Mouse (Mus musculus): ENCODE data around the gene Crcp. TPM values are rescaled to one million over a fixed set of nuclear protein-coding genes. Genes with fewer than 3 reads are reported as not detected.

Crcp gene
- total and polyA plus RNA-seq, 2 experiments = 11.8 to 33.6 TPM

- WGBS = 31% methylated on average over 12 of the region's 12 CpGs
- TF ChIP-seq CTCF (IDR thresholded peaks at IDR 0.05; ENCODE audit: low read depth, low read length) = no peak
- no peak for TF ChIP-seq POLR2A (IDR thresholded peaks at IDR 0.05; ENCODE audit: extremely low read depth, insufficient read depth, low read length)
- H3K27me3 ChIP-seq (ENCODE audit: control insufficient read depth, insufficient read depth, low read length) = no peaks in the 10 kb centered on the region
- H3K9ac ChIP-seq (ENCODE audit: low read depth, low read length) = peak overlapping the region; percentile 6; the same call in 1 of the 2 replicates
- H3K36me3 ChIP-seq (ENCODE audit: control insufficient read depth, insufficient read depth, low read length) = peaks cover 3% of the 10 kb centered on the region; the same call in 1 of the 2 replicates
- H3K4me3 ChIP-seq (ENCODE audit: insufficient read depth, low read depth, low read length) = no peak overlapping the region
- peak overlapping the region; percentile 80 for H3K27ac ChIP-seq (replicated peaks; ENCODE audit: insufficient read depth, low read depth, low read length)
- 0 out of 2 replicates have a peak, but pooled peaks cover 3% of the 10 kb centered on the region for H3K79me2 ChIP-seq (ENCODE audit: control insufficient read depth, insufficient read depth, low read length)
- DNase-seq (ENCODE audit: extremely low read depth, low read depth, low spot score) = no peak
- H3K4me1 ChIP-seq (ENCODE audit: control insufficient read depth, insufficient read depth, low read length) = peaks cover 21% of the 10 kb centered on the region
Observed at GRCm38 (mm10) chr5:130059413-130060328, 30.6 kb downstream of the Crcp start.

- DNase-seq (ENCODE audit: extremely low read depth, low read depth, low spot score) = peak; percentile 94
- TF ChIP-seq CTCF (IDR thresholded peaks at IDR 0.05; ENCODE audit: low read depth, low read length) = no peak
- no peak for TF ChIP-seq POLR2A (IDR thresholded peaks at IDR 0.05; ENCODE audit: extremely low read depth, insufficient read depth, low read length)
- 16% methylated on average over 4 of the region's 4 CpGs for WGBS
- Histone ChIP-seq H3K27ac (replicated peaks; ENCODE audit: insufficient read depth, low read depth, low read length) (peak overlapping the region; percentile 80), H3K9ac (ENCODE audit: low read depth, low read length) (no peak overlapping the region), H3K79me2 (ENCODE audit: control insufficient read depth, insufficient read depth, low read length) (0 out of 2 replicates have a peak, but pooled peaks cover 3% of the 10 kb centered on the region), H3K36me3 (ENCODE audit: control insufficient read depth, insufficient read depth, low read length) (peaks cover 3% of the 10 kb centered on the region; the same call in 1 of the 2 replicates), H3K27me3 (ENCODE audit: control insufficient read depth, insufficient read depth, low read length) (no peaks in the 10 kb centered on the region), H3K4me3 (ENCODE audit: insufficient read depth, low read depth, low read length) (no peak overlapping the region), H3K4me1 (ENCODE audit: control insufficient read depth, insufficient read depth, low read length) (peaks cover 19% of the 10 kb centered on the region)
Observed at GRCm38 (mm10) chr5:130060329-130060665, 31.2 kb downstream of the Crcp start.

GRCm38 (mm10) chr5:130062096-130062495 is 33.0 kb downstream of the Crcp start:
- DNase-seq (ENCODE audit: extremely low read depth, low read depth, low spot score) = no peak
- Histone ChIP-seq H3K4me1 (ENCODE audit: control insufficient read depth, insufficient read depth, low read length) (peaks cover 15% of the 10 kb centered on the region), H3K4me3 (ENCODE audit: insufficient read depth, low read depth, low read length) (no peak overlapping the region), H3K79me2 (ENCODE audit: control insufficient read depth, insufficient read depth, low read length) (0 out of 2 replicates have a peak, but pooled peaks cover 3% of the 10 kb centered on the region), H3K36me3 (ENCODE audit: control insufficient read depth, insufficient read depth, low read length) (peaks cover 3% of the 10 kb centered on the region; the same call in 1 of the 2 replicates), H3K9ac (ENCODE audit: low read depth, low read length) (no peak overlapping the region), H3K27me3 (ENCODE audit: control insufficient read depth, insufficient read depth, low read length) (no peaks in the 10 kb centered on the region), H3K27ac (replicated peaks; ENCODE audit: insufficient read depth, low read depth, low read length) (no peak overlapping the region)
- 63% methylated on average over 2 of the region's 2 CpGs for WGBS
- TF ChIP-seq CTCF (IDR thresholded peaks at IDR 0.05; ENCODE audit: low read depth, low read length) (no peak), POLR2A (IDR thresholded peaks at IDR 0.05; ENCODE audit: extremely low read depth, insufficient read depth, low read length) (no peak)

DNA sequence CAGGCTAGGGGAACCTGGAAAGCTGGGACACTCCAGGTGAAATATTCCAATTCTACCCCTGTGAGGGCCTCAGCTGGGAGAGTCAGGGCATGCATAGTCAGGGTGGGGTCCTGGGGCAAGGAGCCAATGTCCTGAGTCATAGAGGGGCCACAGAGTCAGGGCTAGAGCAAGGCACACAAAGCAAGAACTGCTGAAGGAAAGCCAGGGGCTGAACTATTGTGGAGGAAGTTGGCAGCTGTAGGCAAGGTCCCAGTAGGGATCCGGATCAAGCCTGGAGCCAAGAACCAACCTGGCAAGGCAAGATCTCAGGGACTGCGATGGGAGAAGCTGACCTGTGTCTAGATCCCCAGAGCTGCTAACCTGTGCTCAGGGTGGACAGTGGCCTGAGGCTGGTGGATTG is 34.7 kb downstream of the Crcp start:
- H3K36me3 ChIP-seq (ENCODE audit: control insufficient read depth, insufficient read depth, low read length) = no peaks in the 10 kb centered on the region
- 62% methylated on average over 2 of the region's 2 CpGs for WGBS
- H3K4me1 ChIP-seq (ENCODE audit: control insufficient read depth, insufficient read depth, low read length) = peaks cover 15% of the 10 kb centered on the region
- no peak for TF ChIP-seq CTCF (IDR thresholded peaks at IDR 0.05; ENCODE audit: low read depth, low read length)
- no peak for TF ChIP-seq POLR2A (IDR thresholded peaks at IDR 0.05; ENCODE audit: extremely low read depth, insufficient read depth, low read length)
- DNase-seq (ENCODE audit: extremely low read depth, low read depth, low spot score) = no peak
- no peak overlapping the region for H3K9ac ChIP-seq (ENCODE audit: low read depth, low read length)
- no peak overlapping the region for H3K4me3 ChIP-seq (ENCODE audit: insufficient read depth, low read depth, low read length)
- H3K79me2 ChIP-seq (ENCODE audit: control insufficient read depth, insufficient read depth, low read length) = no peaks in the 10 kb centered on the region
- no peaks in the 10 kb centered on the region for H3K27me3 ChIP-seq (ENCODE audit: control insufficient read depth, insufficient read depth, low read length)
- H3K27ac ChIP-seq (replicated peaks; ENCODE audit: insufficient read depth, low read depth, low read length) = no peak overlapping the region

DNA sequence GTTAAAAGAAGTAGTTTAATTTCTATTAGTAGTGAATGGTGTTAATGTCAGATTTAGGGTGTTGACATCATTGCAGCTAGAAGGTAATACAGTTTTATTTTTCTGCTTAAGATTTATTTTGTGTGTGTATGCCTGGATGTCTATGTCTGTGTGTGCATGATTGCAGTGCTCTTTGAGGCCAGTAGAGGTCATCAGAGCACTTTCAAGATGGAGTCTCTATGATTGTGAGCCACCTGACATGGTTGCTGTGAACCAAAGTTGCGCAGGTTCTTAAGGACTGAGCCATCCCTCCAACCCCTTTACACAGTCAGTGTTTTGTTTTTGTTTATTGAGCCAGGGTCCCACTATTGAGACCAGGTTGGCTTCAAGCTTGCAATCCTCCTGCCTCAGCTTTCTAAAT is 36.5 kb downstream of the Crcp start:
- 97% methylated on average over 1 of the region's 1 CpGs for WGBS
- Histone ChIP-seq H3K4me3 (ENCODE audit: insufficient read depth, low read depth, low read length) (no peak overlapping the region), H3K27me3 (ENCODE audit: control insufficient read depth, insufficient read depth, low read length) (no peaks in the 10 kb centered on the region), H3K9ac (ENCODE audit: low read depth, low read length) (no peak overlapping the region), H3K4me1 (ENCODE audit: control insufficient read depth, insufficient read depth, low read length) (peaks cover 3% of the 10 kb centered on the region; the same call in 1 of the 2 replicates), H3K27ac (replicated peaks; ENCODE audit: insufficient read depth, low read depth, low read length) (no peak overlapping the region), H3K36me3 (ENCODE audit: control insufficient read depth, insufficient read depth, low read length) (no peaks in the 10 kb centered on the region), H3K79me2 (ENCODE audit: control insufficient read depth, insufficient read depth, low read length) (no peaks in the 10 kb centered on the region)
- DNase-seq (ENCODE audit: extremely low read depth, low read depth, low spot score) = peak; percentile 46
- no peak for TF ChIP-seq POLR2A (IDR thresholded peaks at IDR 0.05; ENCODE audit: extremely low read depth, insufficient read depth, low read length)
- TF ChIP-seq CTCF (IDR thresholded peaks at IDR 0.05; ENCODE audit: low read depth, low read length) = peak; percentile 26; the same call in 1 of the 2 replicates
